In the genomic region with DNA sequence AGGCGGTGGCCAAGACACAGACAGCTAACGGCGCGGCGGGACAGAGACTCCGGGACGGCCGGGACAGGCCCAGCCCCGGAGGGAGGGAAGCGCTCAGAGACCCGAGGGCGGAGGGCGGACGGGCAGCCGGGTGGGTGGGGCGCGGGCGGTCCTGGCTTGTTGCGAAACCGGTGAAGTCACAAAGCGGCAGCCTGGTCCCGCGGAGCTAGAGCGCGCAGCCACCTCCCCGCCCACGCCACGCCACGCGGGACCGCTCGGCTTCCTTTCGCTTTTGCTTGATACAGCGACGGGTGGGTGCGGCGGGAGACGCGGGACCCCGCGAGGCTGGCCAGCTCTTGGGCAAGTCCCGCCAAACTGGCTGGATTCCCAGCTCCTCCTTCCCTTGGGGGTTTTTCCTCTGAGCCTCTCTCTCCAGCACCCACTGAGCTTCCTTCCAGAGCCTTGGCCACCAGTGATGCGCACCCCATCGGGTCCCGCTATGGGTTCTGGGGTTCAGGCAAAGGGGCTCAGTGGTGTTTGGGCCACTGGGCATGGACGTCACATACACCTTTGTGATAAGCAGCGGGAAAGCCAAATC, we compare ENCODE assay signal across 8 mouse cellular contexts. TPM values are rescaled to one million over a fixed set of nuclear protein-coding genes. Genes with fewer than 3 reads are reported as not detected.
A peak's percentile ranks its signal among the peaks of the same experiment; 100 is the strongest.
DNase-seq lines count a peak whose midpoint lies in the region; ATAC-seq and TF ChIP-seq lines count a peak whose summit lies in the region.

No protein-coding gene starts in this region.

- no peaks in the 10 kb centered on the region for H3K9me3 ChIP-seq in erythroblast, embryonic 14.5 days (ENCODE audit: control insufficient read depth, low read length)
- H3K9me3 ChIP-seq in embryonic facial prominence, embryonic 15.5 days (replicated peaks) = no peaks in the 10 kb centered on the region
- H3K9me3 ChIP-seq in heart, embryonic 15.5 days (replicated peaks) = no peaks in the 10 kb centered on the region
- no peaks in the 10 kb centered on the region for H3K9me3 ChIP-seq in liver, embryonic 14.5 days (ENCODE audit: control insufficient read depth, low read length)
- H3K9me3 ChIP-seq in stomach, embryonic 14.5 days (ENCODE audit: control insufficient read depth, low read depth, low read length) = no peaks in the 10 kb centered on the region

- no peak for TF ChIP-seq CTCF in liver, embryonic 14.5 days (IDR thresholded peaks at IDR 0.05; ENCODE audit: low read depth)

- peaks cover 26% of the 10 kb centered on the region for H3K27me3 ChIP-seq in erythroblast, embryonic 14.5 days (ENCODE audit: control insufficient read depth)
- no peaks in the 10 kb centered on the region for H3K27me3 ChIP-seq in embryonic facial prominence, embryonic 15.5 days
- H3K27me3 ChIP-seq in heart, embryonic 15.5 days = no peaks in the 10 kb centered on the region; the same call in 1 of the 2 replicates
- peaks cover 9% of the 10 kb centered on the region for H3K27me3 ChIP-seq in liver, embryonic 14.5 days (ENCODE audit: control insufficient read depth, insufficient read depth, low read length)
- no peaks in the 10 kb centered on the region for H3K27me3 ChIP-seq in stomach, embryonic 14.5 days (ENCODE audit: control insufficient read depth, insufficient read depth, low read length)

- WGBS in embryonic facial prominence, embryonic 15.5 days = 3% methylated on average over 30 of the region's 47 CpGs
- WGBS in heart, embryonic 15.5 days = 2% methylated on average over 37 of the region's 47 CpGs
- 2% methylated on average over 44 of the region's 47 CpGs for WGBS in liver, embryonic 14.5 days (ENCODE audit: insufficient replicate concordance)
- WGBS in stomach, embryonic 14.5 days = 3% methylated on average over 46 of the region's 47 CpGs

- no peaks in the 10 kb centered on the region for H3K36me3 ChIP-seq in erythroblast, embryonic 14.5 days (ENCODE audit: control insufficient read depth)
- no peaks in the 10 kb centered on the region for H3K36me3 ChIP-seq in embryonic facial prominence, embryonic 15.5 days
- no peaks in the 10 kb centered on the region for H3K36me3 ChIP-seq in heart, embryonic 15.5 days
- H3K36me3 ChIP-seq in liver, embryonic 14.5 days (replicated peaks; ENCODE audit: control insufficient read depth, insufficient read depth, low read depth) = no peaks in the 10 kb centered on the region
- no peaks in the 10 kb centered on the region for H3K36me3 ChIP-seq in stomach, embryonic 14.5 days (ENCODE audit: control insufficient read depth, insufficient read depth, low read length)

- peak; percentile 84 for DNase-seq in kidney, postnatal 10 days
- DNase-seq in liver, embryonic 14.5 days (ENCODE audit: low read depth in 3 of 3, low spot score in 3 of 3) = peak in 1 of 3 experiments; percentile 35
- DNase-seq in natural killer cell, adult 2 months (ENCODE audit: low spot score in 2 of 2) = peak; percentile 61 to 71

- peak overlapping the region; percentile 60 for H3K4me3 ChIP-seq in erythroblast, embryonic 14.5 days (replicated peaks)
- H3K4me3 ChIP-seq in embryonic facial prominence, embryonic 15.5 days (replicated peaks) = peak overlapping the region; percentile 60
- peak overlapping the region; percentile 73 for H3K4me3 ChIP-seq in heart, embryonic 15.5 days
- peak overlapping the region; percentile 26 to 60 for H3K4me3 ChIP-seq in liver, embryonic 14.5 days (ENCODE audit: insufficient read depth in 1 of 2, low read depth in 2 of 2, low read length in 2 of 2)
- peak overlapping the region; percentile 51 for H3K4me3 ChIP-seq in stomach, embryonic 14.5 days (ENCODE audit: low read depth, low read length)

- H3K27ac ChIP-seq in embryonic facial prominence, embryonic 15.5 days (replicated peaks) = no peak overlapping the region
- no peak overlapping the region for H3K27ac ChIP-seq in heart, embryonic 15.5 days
- H3K27ac ChIP-seq in liver, embryonic 14.5 days = no peak overlapping the region
- no peak overlapping the region for H3K27ac ChIP-seq in stomach, embryonic 14.5 days (ENCODE audit: low read length)

- H3K9ac ChIP-seq in embryonic facial prominence, embryonic 15.5 days = peak overlapping the region; percentile 54
- H3K9ac ChIP-seq in heart, embryonic 15.5 days = peak overlapping the region; percentile 68
- H3K9ac ChIP-seq in liver, embryonic 14.5 days (replicated peaks) = no peak overlapping the region; the same call in 1 of the 2 replicates
- peak overlapping the region; percentile 42 for H3K9ac ChIP-seq in stomach, embryonic 14.5 days (replicated peaks; ENCODE audit: low read depth, low read length)

- TF ChIP-seq EP300 in liver, embryonic 14.5 days (IDR thresholded peaks at IDR 0.05; ENCODE audit: low read depth) = no peak

- peaks cover 8% of the 10 kb centered on the region for H3K4me1 ChIP-seq in erythroblast, embryonic 14.5 days (ENCODE audit: control insufficient read depth)
- peaks cover 6% of the 10 kb centered on the region for H3K4me1 ChIP-seq in embryonic facial prominence, embryonic 15.5 days
- peaks cover 8% of the 10 kb centered on the region for H3K4me1 ChIP-seq in heart, embryonic 15.5 days (replicated peaks)
- H3K4me1 ChIP-seq in liver, embryonic 14.5 days (replicated peaks; ENCODE audit: control insufficient read depth in 2 of 2, insufficient read depth in 2 of 2, low read length in 1 of 2) = no peaks in the 10 kb centered on the region
- H3K4me1 ChIP-seq in stomach, embryonic 14.5 days (ENCODE audit: control insufficient read depth, insufficient read depth, low read length) = no peaks in the 10 kb centered on the region

- H3K4me2 ChIP-seq in embryonic facial prominence, embryonic 15.5 days (replicated peaks) = peak overlapping the region; percentile 90
- peak overlapping the region; percentile 91 for H3K4me2 ChIP-seq in heart, embryonic 15.5 days
- H3K4me2 ChIP-seq in liver, embryonic 14.5 days (ENCODE audit: low read depth) = peak overlapping the region; percentile 70
- peak overlapping the region; percentile 80 for H3K4me2 ChIP-seq in stomach, embryonic 14.5 days (replicated peaks; ENCODE audit: low read depth, low read length)

- ATAC-seq in erythroblast, adult 5-6 weeks (replicated peaks; ENCODE audit: low FRiP score, poor library complexity, severe bottlenecking) = no peak
- peak; percentile 80 for ATAC-seq in embryonic facial prominence, embryonic 15.5 days (ENCODE audit: insufficient number of reproducible peaks, low FRiP score, low TSS enrichment, low read depth)
- peak; percentile 83 for ATAC-seq in heart, embryonic 15.5 days (replicated peaks; ENCODE audit: insufficient number of reproducible peaks, insufficient read depth, low FRiP score, low read depth)
- peak; percentile 73 for ATAC-seq in liver, embryonic 14.5 days (ENCODE audit: insufficient read depth)
- peak; percentile 74 for ATAC-seq in stomach, embryonic 14.5 days (ENCODE audit: insufficient number of reproducible peaks, insufficient read depth, low FRiP score, low read depth)

RNA-seq across cellular contexts. Expression of gene Dram1, which starts 21.8 kb away (rescaled TPM):
- polyA plus RNA-seq in erythroblast, embryonic 14.5 days (2012) = not detected in 2 replicates
- 13.8 and 19.0 TPM in 2 replicates for total RNA-seq in erythroblast, adult 5-6 weeks (2015; ENCODE audit: low replicate concordance)
- total RNA-seq in erythroblast, adult 5-6 weeks (2017; ENCODE audit: low replicate concordance) = 7.5 and 11.8 TPM in 2 replicates
- polyA plus RNA-seq in embryonic facial prominence, embryonic 15.5 days (2015; fragmentation: Nextera tagmentation; extraction: Ambion mirVana) = 3.1 and 3.5 TPM in 2 replicates
- 3.2 and 5.9 TPM in 2 replicates for polyA plus RNA-seq in heart, embryonic 15.5 days (2015; fragmentation: Nextera tagmentation; extraction: Ambion mirVana)
- 0.73 and 1.2 TPM in 2 replicates for polyA plus RNA-seq in liver, embryonic 14.5 days (2012; rRNA removed)
- 1.3 and 1.5 TPM in 2 replicates for polyA plus RNA-seq in liver, embryonic 14.5 days (2014; fragmentation: Nextera tagmentation; extraction: Ambion mirVana)
- polyA plus RNA-seq in stomach, embryonic 14.5 days (2014; fragmentation: Nextera tagmentation; extraction: Ambion mirVana) = 2.7 and 3.3 TPM in 2 replicates

RNA-seq across cellular contexts. Expression of gene Gnptab, which starts 21.9 kb away (rescaled TPM):
- 0.01 and 0.08 TPM in 2 replicates for polyA plus RNA-seq in erythroblast, embryonic 14.5 days (2012)
- 19.2 and 20.2 TPM in 2 replicates for total RNA-seq in erythroblast, adult 5-6 weeks (2015; ENCODE audit: low replicate concordance)
- total RNA-seq in erythroblast, adult 5-6 weeks (2017; ENCODE audit: low replicate concordance) = 7.9 and 11.0 TPM in 2 replicates
- polyA plus RNA-seq in embryonic facial prominence, embryonic 15.5 days (2015; fragmentation: Nextera tagmentation; extraction: Ambion mirVana) = 11.0 and 11.1 TPM in 2 replicates
- polyA plus RNA-seq in heart, embryonic 15.5 days (2015; fragmentation: Nextera tagmentation; extraction: Ambion mirVana) = 7.5 and 10.5 TPM in 2 replicates
- polyA plus RNA-seq in liver, embryonic 14.5 days (2012; rRNA removed) = 3.7 and 4.9 TPM in 2 replicates
- polyA plus RNA-seq in liver, embryonic 14.5 days (2014; fragmentation: Nextera tagmentation; extraction: Ambion mirVana) = 2.3 and 2.9 TPM in 2 replicates
- polyA plus RNA-seq in stomach, embryonic 14.5 days (2014; fragmentation: Nextera tagmentation; extraction: Ambion mirVana) = 10.7 and 11.1 TPM in 2 replicates
